Mouse (Mus musculus): ENCODE measurements around the gene Tle3. TPM values are rescaled to one million over a fixed set of nuclear protein-coding genes. Genes with fewer than 3 reads are reported as not detected.

Tle3 gene
- total RNA-seq, 1 experiment = 57.0 TPM

- DNase-seq (ENCODE audit: low read depth, low spot score) = no peak
- Histone ChIP-seq H3K4me3 (ENCODE audit: insufficient read depth in 1 of 2, low read depth in 1 of 2, low read length in 2 of 2, poor library complexity in 1 of 2, severe bottlenecking in 1 of 2) (no peak overlapping the region), H3K4me1 (ENCODE audit: control insufficient read depth in 2 of 2, insufficient read depth in 2 of 2, low read length in 2 of 2, poor library complexity in 1 of 2) (peaks cover 0 to 2% of the 10 kb centered on the region in 2 experiments; a peak in 1 of 4 replicates), H3K36me3 (ENCODE audit: control insufficient read depth, insufficient read depth, low read length, poor library complexity, severe bottlenecking) (no peaks in the 10 kb centered on the region), H3K9ac (ENCODE audit: insufficient read depth, low read depth, low read length, poor library complexity, severe bottlenecking) (no peak overlapping the region), H3K27ac (ENCODE audit: insufficient read depth, low read depth, low read length, poor library complexity, severe bottlenecking) (no peak overlapping the region), H3K9me3 (ENCODE audit: control insufficient read depth, insufficient read depth, low read depth, low read length) (no peaks in the 10 kb centered on the region)
- in situ Hi-C loops (cut with MboI; ENCODE audit: low sequenced_read_pairs in 2 of 2, unreplicated experiment in 2 of 2) = no loop called here
- no peak for TF ChIP-seq CHD2 (IDR thresholded peaks at IDR 0.05; ENCODE audit: low read depth, low read length)
- TF ChIP-seq ZC3H11A (IDR thresholded peaks at IDR 0.05; ENCODE audit: borderline replicate concordance, low read depth, low read length) = no peak
- TF ChIP-seq HCFC1 (IDR thresholded peaks at IDR 0.05; ENCODE audit: borderline replicate concordance, insufficient read depth, low read length) = no peak
- TF ChIP-seq ZNF384 (IDR thresholded peaks at IDR 0.05; ENCODE audit: low read depth, low read length) = no peak
- TF ChIP-seq MAFK (IDR thresholded peaks at IDR 0.05; ENCODE audit: insufficient read depth, low read depth, low read length) = no peak
These were observed 54.3 kb downstream of the Tle3 start for GRCm38 (mm10) chr9:61426493-61426892.

GRCm38 (mm10) chr9:61427051-61427450 lies 54.9 kb downstream of the Tle3 start:
- Histone ChIP-seq H3K9me3 (ENCODE audit: control insufficient read depth, insufficient read depth, low read depth, low read length) (no peaks in the 10 kb centered on the region), H3K4me1 (ENCODE audit: control insufficient read depth in 2 of 2, insufficient read depth in 2 of 2, low read length in 2 of 2, poor library complexity in 1 of 2) (peaks cover 0 to 2% of the 10 kb centered on the region in 2 experiments; a peak in 1 of 4 replicates), H3K4me3 (ENCODE audit: insufficient read depth in 1 of 2, low read depth in 1 of 2, low read length in 2 of 2, poor library complexity in 1 of 2, severe bottlenecking in 1 of 2) (no peak overlapping the region), H3K36me3 (ENCODE audit: control insufficient read depth, insufficient read depth, low read length, poor library complexity, severe bottlenecking) (no peaks in the 10 kb centered on the region), H3K27ac (ENCODE audit: insufficient read depth, low read depth, low read length, poor library complexity, severe bottlenecking) (no peak overlapping the region), H3K9ac (ENCODE audit: insufficient read depth, low read depth, low read length, poor library complexity, severe bottlenecking) (no peak overlapping the region)
- DNase-seq (ENCODE audit: low read depth, low spot score) = no peak
- TF ChIP-seq CHD2 (IDR thresholded peaks at IDR 0.05; ENCODE audit: low read depth, low read length) (no peak), HCFC1 (IDR thresholded peaks at IDR 0.05; ENCODE audit: borderline replicate concordance, insufficient read depth, low read length) (no peak), ZNF384 (IDR thresholded peaks at IDR 0.05; ENCODE audit: low read depth, low read length) (no peak), ZC3H11A (IDR thresholded peaks at IDR 0.05; ENCODE audit: borderline replicate concordance, low read depth, low read length) (no peak), MAFK (IDR thresholded peaks at IDR 0.05; ENCODE audit: insufficient read depth, low read depth, low read length) (no peak)
- in situ Hi-C loops (cut with MboI; ENCODE audit: low sequenced_read_pairs in 2 of 2, unreplicated experiment in 2 of 2) = no loop called here

GRCm38 (mm10) chr9:61427901-61428300 lies 55.7 kb downstream of the Tle3 start:
- Histone ChIP-seq H3K9ac (ENCODE audit: insufficient read depth, low read depth, low read length, poor library complexity, severe bottlenecking) (no peak overlapping the region), H3K9me3 (ENCODE audit: control insufficient read depth, insufficient read depth, low read depth, low read length) (no peaks in the 10 kb centered on the region), H3K27ac (ENCODE audit: insufficient read depth, low read depth, low read length, poor library complexity, severe bottlenecking) (no peak overlapping the region), H3K36me3 (ENCODE audit: control insufficient read depth, insufficient read depth, low read length, poor library complexity, severe bottlenecking) (no peaks in the 10 kb centered on the region), H3K4me3 (ENCODE audit: insufficient read depth in 1 of 2, low read depth in 1 of 2, low read length in 2 of 2, poor library complexity in 1 of 2, severe bottlenecking in 1 of 2) (no peak overlapping the region), H3K4me1 (ENCODE audit: control insufficient read depth in 2 of 2, insufficient read depth in 2 of 2, low read length in 2 of 2, poor library complexity in 1 of 2) (peaks cover 0 to 2% of the 10 kb centered on the region in 2 experiments; a peak in 1 of 4 replicates)
- in situ Hi-C loops (cut with MboI; ENCODE audit: low sequenced_read_pairs in 2 of 2, unreplicated experiment in 2 of 2) = no loop called here
- no peak for DNase-seq (ENCODE audit: low read depth, low spot score)
- TF ChIP-seq ZNF384 (IDR thresholded peaks at IDR 0.05; ENCODE audit: low read depth, low read length) = no peak
- TF ChIP-seq CHD2 (IDR thresholded peaks at IDR 0.05; ENCODE audit: low read depth, low read length) = no peak
- no peak for TF ChIP-seq MAFK (IDR thresholded peaks at IDR 0.05; ENCODE audit: insufficient read depth, low read depth, low read length)
- TF ChIP-seq ZC3H11A (IDR thresholded peaks at IDR 0.05; ENCODE audit: borderline replicate concordance, low read depth, low read length) = no peak
- TF ChIP-seq HCFC1 (IDR thresholded peaks at IDR 0.05; ENCODE audit: borderline replicate concordance, insufficient read depth, low read length) = no peak

- H3K27ac ChIP-seq (ENCODE audit: insufficient read depth, low read depth, low read length, poor library complexity, severe bottlenecking) = no peak overlapping the region
- no peaks in the 10 kb centered on the region for H3K36me3 ChIP-seq (ENCODE audit: control insufficient read depth, insufficient read depth, low read length, poor library complexity, severe bottlenecking)
- DNase-seq (ENCODE audit: low read depth, low spot score) = no peak
- peaks cover 3 to 7% of the 10 kb centered on the region in 2 experiments; a peak in 1 of 4 replicates for H3K4me1 ChIP-seq (ENCODE audit: control insufficient read depth in 2 of 2, insufficient read depth in 2 of 2, low read length in 2 of 2, poor library complexity in 1 of 2)
- no peak overlapping the region for H3K9ac ChIP-seq (ENCODE audit: insufficient read depth, low read depth, low read length, poor library complexity, severe bottlenecking)
- H3K4me3 ChIP-seq (ENCODE audit: insufficient read depth in 1 of 2, low read depth in 1 of 2, low read length in 2 of 2, poor library complexity in 1 of 2, severe bottlenecking in 1 of 2) = no peak overlapping the region
- in situ Hi-C loops (cut with MboI; ENCODE audit: low sequenced_read_pairs in 2 of 2, unreplicated experiment in 2 of 2) = no loop called here
- TF ChIP-seq ZNF384 (IDR thresholded peaks at IDR 0.05; ENCODE audit: low read depth, low read length) = no peak
- TF ChIP-seq HCFC1 (IDR thresholded peaks at IDR 0.05; ENCODE audit: borderline replicate concordance, insufficient read depth, low read length) = no peak
- no peak for TF ChIP-seq CHD2 (IDR thresholded peaks at IDR 0.05; ENCODE audit: low read depth, low read length)
- no peak for TF ChIP-seq ZC3H11A (IDR thresholded peaks at IDR 0.05; ENCODE audit: borderline replicate concordance, low read depth, low read length)
- TF ChIP-seq MAFK (IDR thresholded peaks at IDR 0.05; ENCODE audit: insufficient read depth, low read depth, low read length) = no peak
- no peaks in the 10 kb centered on the region for H3K9me3 ChIP-seq (ENCODE audit: control insufficient read depth, insufficient read depth, low read depth, low read length)
These were observed 59.7 kb downstream of the Tle3 start for GRCm38 (mm10) chr9:61431830-61432229.

GRCm38 (mm10) chr9:61433206-61433605 lies 61.0 kb downstream of the Tle3 start:
- in situ Hi-C loops (cut with MboI; ENCODE audit: low sequenced_read_pairs in 2 of 2, unreplicated experiment in 2 of 2) = no loop called here
- no peaks in the 10 kb centered on the region for H3K9me3 ChIP-seq (ENCODE audit: control insufficient read depth, insufficient read depth, low read depth, low read length)
- TF ChIP-seq ZNF384 (IDR thresholded peaks at IDR 0.05; ENCODE audit: low read depth, low read length) (no peak), ZC3H11A (IDR thresholded peaks at IDR 0.05; ENCODE audit: borderline replicate concordance, low read depth, low read length) (no peak), CHD2 (IDR thresholded peaks at IDR 0.05; ENCODE audit: low read depth, low read length) (no peak), MAFK (IDR thresholded peaks at IDR 0.05; ENCODE audit: insufficient read depth, low read depth, low read length) (no peak), HCFC1 (IDR thresholded peaks at IDR 0.05; ENCODE audit: borderline replicate concordance, insufficient read depth, low read length) (no peak)
- H3K36me3 ChIP-seq (ENCODE audit: control insufficient read depth, insufficient read depth, low read length, poor library complexity, severe bottlenecking) = no peaks in the 10 kb centered on the region
- peaks cover 3 to 7% of the 10 kb centered on the region in 2 experiments; a peak in 1 of 4 replicates for H3K4me1 ChIP-seq (ENCODE audit: control insufficient read depth in 2 of 2, insufficient read depth in 2 of 2, low read length in 2 of 2, poor library complexity in 1 of 2)
- no peak overlapping the region for H3K27ac ChIP-seq (ENCODE audit: insufficient read depth, low read depth, low read length, poor library complexity, severe bottlenecking)
- no peak overlapping the region for H3K4me3 ChIP-seq (ENCODE audit: insufficient read depth in 1 of 2, low read depth in 1 of 2, low read length in 2 of 2, poor library complexity in 1 of 2, severe bottlenecking in 1 of 2)
- H3K9ac ChIP-seq (ENCODE audit: insufficient read depth, low read depth, low read length, poor library complexity, severe bottlenecking) = no peak overlapping the region
- no peak for DNase-seq (ENCODE audit: low read depth, low spot score)

Measured in ES-E14 (cell line).